Mouse (Mus musculus) ES-E14 (cell line): ENCODE measurements at regions not wholly inside any gene's neighbourhood (a gene's known extent, or its start where the extent isn't known, plus 50 kb on each side); places are given as distances from the start of the nearest gene placed in this dataset.

Source experiments
- CHD2 ChIP-seq: IDR thresholded peaks from 2 replicates; pipeline ENCODE4 v1.6.1; 2014; ENCODE audit warnings: mild to moderate bottlenecking, low read depth, low read length, inconsistent platforms
- ZNF384 ChIP-seq: IDR thresholded peaks from 2 replicates; pipeline ENCODE4 v1.6.1; 2012; ENCODE audit warnings: low read depth, low read length, inconsistent platforms

GRCm38 (mm10) chr7:117734994-117735698 lies 354.4 kb downstream of the Xylt1 start:
- TF ChIP-seq ZNF384 (no peak), CHD2 (no peak)
